In genomic region chr2:122298096-122298499, GRCm38 (mm10) we compare ENCODE assay signal across 9 mouse cellular contexts. TPM values are rescaled to one million over a fixed set of nuclear protein-coding genes. Genes with fewer than 3 reads are reported as not detected.
DNase-seq lines count a peak whose midpoint lies in the region; ATAC-seq and TF ChIP-seq lines count a peak whose summit lies in the region.
"Had no signal": no experiment of that assay in that cellular context is flagged by ENCODE, and none has a peak within 500 bp of the region (broad histone marks: within the 10 kb centered on the region; RNA-seq: fewer than 3 reads in every experiment).

Gene Duox2, minus strand, starts transcription at chr2:122298449.

- intact Hi-C loops in left cerebral cortex, adult 2 months (cut with DNase I) = no loop called here

- H3K9me3 ChIP-seq in liver, embryonic 11.5 days (ENCODE audit: control insufficient read depth, low read length) = no peaks in the 10 kb centered on the region
- no peaks in the 10 kb centered on the region for H3K9me3 ChIP-seq in forebrain, embryonic 11.5 days (ENCODE audit: control insufficient read depth, low read length)
- no peaks in the 10 kb centered on the region for H3K9me3 ChIP-seq in limb, embryonic 10.5 days (replicated peaks)
- no peaks in the 10 kb centered on the region for H3K9me3 ChIP-seq in neural tube, embryonic 13.5 days

- H3K4me3 ChIP-seq in liver, embryonic 11.5 days (ENCODE audit: low read depth, low read length) = peak within 1 kb of the TSS; percentile 8
- peak within 1 kb of the TSS; percentile 9 for H3K4me3 ChIP-seq in forebrain, embryonic 11.5 days (ENCODE audit: low read depth, low read length)
- peak within 1 kb of the TSS; percentile 40 for H3K4me3 ChIP-seq in limb, embryonic 10.5 days
- H3K4me3 ChIP-seq in neural tube, embryonic 13.5 days = peak within 1 kb of the TSS; percentile 20
- H3K4me3 ChIP-seq in left cerebral cortex, adult 2 months = no peak within 1 kb of the TSS

- no peak within 1 kb of the TSS for H3K27ac ChIP-seq in liver, embryonic 11.5 days (ENCODE audit: low read depth, low read length)
- H3K27ac ChIP-seq in forebrain, embryonic 11.5 days (ENCODE audit: low read depth, low read length) = no peak within 1 kb of the TSS
- no peak within 1 kb of the TSS for H3K27ac ChIP-seq in limb, embryonic 10.5 days
- no peak within 1 kb of the TSS for H3K27ac ChIP-seq in neural tube, embryonic 13.5 days (replicated peaks)
- H3K27ac ChIP-seq in left cerebral cortex, adult 2 months = no peak within 1 kb of the TSS

- peaks cover 95% of the 10 kb centered on the region for H3K27me3 ChIP-seq in liver, embryonic 11.5 days (replicated peaks; ENCODE audit: control insufficient read depth, insufficient read depth, low read length)
- H3K27me3 ChIP-seq in forebrain, embryonic 11.5 days (ENCODE audit: control insufficient read depth, insufficient read depth, low read length) = peaks cover 82% of the 10 kb centered on the region
- peaks cover 100% of the 10 kb centered on the region for H3K27me3 ChIP-seq in limb, embryonic 10.5 days (ENCODE audit: low read depth, poor library complexity, severe bottlenecking)
- H3K27me3 ChIP-seq in neural tube, embryonic 13.5 days = peaks cover 99% of the 10 kb centered on the region

- 4% methylated on average over 13 of the region's 13 CpGs for WGBS in liver, embryonic 11.5 days
- WGBS in forebrain, embryonic 11.5 days = 3% methylated on average over 13 of the region's 13 CpGs
- 4% methylated on average over 13 of the region's 13 CpGs for whole genome bisulfite sequencing in limb, embryonic 10.5 days
- WGBS in neural tube, embryonic 13.5 days = 4% methylated on average over 13 of the region's 13 CpGs

- H3K4me1 ChIP-seq in liver, embryonic 11.5 days (replicated peaks; ENCODE audit: control insufficient read depth, insufficient read depth, low read length) = peaks cover 2% of the 10 kb centered on the region; the same call in 1 of the 2 replicates
- peaks cover 22% of the 10 kb centered on the region for H3K4me1 ChIP-seq in forebrain, embryonic 11.5 days (replicated peaks; ENCODE audit: control insufficient read depth, insufficient read depth, low read length)
- H3K4me1 ChIP-seq in limb, embryonic 10.5 days = peaks cover 47% of the 10 kb centered on the region
- H3K4me1 ChIP-seq in neural tube, embryonic 13.5 days (replicated peaks) = peaks cover 40% of the 10 kb centered on the region

- H3K9ac ChIP-seq in liver, embryonic 11.5 days (ENCODE audit: low read depth, low read length) = no peak within 1 kb of the TSS
- no peak within 1 kb of the TSS for H3K9ac ChIP-seq in forebrain, embryonic 11.5 days (ENCODE audit: low read length)
- H3K9ac ChIP-seq in neural tube, embryonic 13.5 days = peak within 1 kb of the TSS; percentile 26

- no peak for TF ChIP-seq CTCF in left cerebral cortex, adult 2 months (IDR thresholded peaks at IDR 0.05)

- H3K36me3 ChIP-seq in liver, embryonic 11.5 days (ENCODE audit: control insufficient read depth, insufficient read depth, low read length) = no peaks in the 10 kb centered on the region
- H3K36me3 ChIP-seq in forebrain, embryonic 11.5 days (ENCODE audit: control insufficient read depth, insufficient read depth, low read length) = no peaks in the 10 kb centered on the region
- no peaks in the 10 kb centered on the region for H3K36me3 ChIP-seq in limb, embryonic 10.5 days
- no peaks in the 10 kb centered on the region for H3K36me3 ChIP-seq in neural tube, embryonic 13.5 days

- ATAC-seq in liver, embryonic 11.5 days (replicated peaks; ENCODE audit: low FRiP score) = no peak
- ATAC-seq in forebrain, embryonic 11.5 days (replicated peaks; ENCODE audit: low FRiP score) = no peak
- no peak for ATAC-seq in neural tube, embryonic 13.5 days (ENCODE audit: low read depth)

- H3K4me2 ChIP-seq in liver, embryonic 11.5 days = peak within 1 kb of the TSS; percentile 46
- H3K4me2 ChIP-seq in forebrain, embryonic 11.5 days (ENCODE audit: low read depth, low read length, severe bottlenecking) = peak within 1 kb of the TSS; percentile 37
- H3K4me2 ChIP-seq in neural tube, embryonic 13.5 days = peak within 1 kb of the TSS; percentile 49

- DNase-seq in liver, embryonic 11.5 days (ENCODE audit: low spot score) = no peak
- no peak for DNase-seq in liver
- DNase-seq in forebrain, embryonic 11.5 days (ENCODE audit: low spot score) = no peak
- DNase-seq in limb, embryonic 10.5 days (ENCODE audit: low spot score) = no peak
- no peak for DNase-seq in layer of hippocampus, postnatal 25 days (ENCODE audit: extremely low spot score in 1 of 2, low spot score in 1 of 2)
- no peak for DNase-seq in cerebellum, postnatal 36 days
- DNase-seq in left cerebral cortex, adult 2 months (ENCODE audit: extremely low spot score in 1 of 2, low spot score in 2 of 2) = no peak

RNA-seq across cellular contexts. Expression of gene Duox2, which starts in this region (rescaled TPM):
- polyA plus RNA-seq in liver, embryonic 11.5 days (2014; fragmentation: Nextera tagmentation; extraction: Ambion mirVana) = not detected in 2 replicates
- not detected in 2 replicates for polyA plus RNA-seq in forebrain, embryonic 11.5 days (2014; fragmentation: Nextera tagmentation; extraction: Ambion mirVana)
- 0.03 TPM in 1 of 2 replicates, not detected in the other for polyA plus RNA-seq in limb, embryonic 10.5 days (2016; fragmentation: Nextera tagmentation; extraction: Ambion mirVana)
- polyA plus RNA-seq in neural tube, embryonic 13.5 days (2015; fragmentation: Nextera tagmentation; extraction: Ambion mirVana) = not detected in 2 replicates
- under 1 TPM in 1 of 2 experiments, not detected in 1; 0.07 TPM for total RNA-seq in layer of hippocampus, postnatal 25 days (2021)
- not detected for total RNA-seq in left cerebral cortex, adult 2 months (2021)
- total RNA-seq: liver, adult 2 months had no signal
